Mouse (Mus musculus) liver, adult 2 months (tissue): ENCODE results near the gene Acacb.

Experiments
- CTCF ChIP-seq: fragments of 200-500 bp; IDR thresholded peaks from 2 replicates; pipeline ENCODE4 v1.5.1; 2011; ENCODE audit warnings: low read depth, low read length, control low read depth
- POLR2A ChIP-seq: fragments of 200-500 bp; IDR thresholded peaks from 2 replicates; pipeline ENCODE4 v1.6.1; 2011; ENCODE audit warnings: low read length, control low read depth; ENCODE audit not compliant: insufficient read depth; ENCODE audit errors: extremely low read depth

DNA sequence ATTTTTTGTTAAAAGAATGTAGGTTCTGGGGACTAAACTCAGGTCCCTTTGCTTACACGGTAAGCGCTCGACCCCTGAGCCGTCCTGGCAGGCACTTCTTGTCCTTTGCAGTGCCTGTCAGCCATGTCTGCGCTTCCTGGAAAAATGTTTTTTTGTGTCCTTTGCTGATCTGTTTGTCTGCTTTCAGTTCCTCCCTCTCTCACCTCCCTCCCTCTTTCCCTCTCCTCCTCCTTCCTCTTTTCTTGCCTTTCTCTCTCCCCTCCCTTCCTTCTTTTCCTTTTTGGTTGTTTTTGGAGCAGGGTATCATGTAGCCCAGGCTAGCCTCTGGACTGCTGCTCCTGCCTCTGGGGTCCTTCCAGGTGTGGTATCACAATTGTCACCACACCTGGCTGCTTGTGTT, 31.3 kb upstream of the Acacb start:
- TF ChIP-seq CTCF (no peak), POLR2A (no peak)
